Comparison of ENCODE assay signal across 10 mouse cellular contexts in genomic region chr10:93832811-93833210, GRCm38 (mm10). TPM values are rescaled to one million over a fixed set of nuclear protein-coding genes. Genes with fewer than 3 reads are reported as not detected.
A peak's percentile ranks its signal among the peaks of the same experiment; 100 is the strongest.
DNase-seq lines count a peak whose midpoint lies in the region; ATAC-seq lines count a peak whose summit lies in the region.
"Had no signal": no experiment of that assay in that cellular context is flagged by ENCODE, and none has a peak within 500 bp of the region (broad histone marks: within the 10 kb centered on the region; RNA-seq: fewer than 3 reads in every experiment).

No protein-coding gene starts in this region.

- H3K4me1 ChIP-seq in heart, embryonic 10.5 days: 0 out of 2 replicates have a peak, but pooled peaks cover 11% of the 10 kb centered on the region
- peaks cover 11% of the 10 kb centered on the region for H3K4me1 ChIP-seq in liver, embryonic 11.5 days (replicated peaks; ENCODE audit: control insufficient read depth, insufficient read depth, low read length)
- H3K4me1 ChIP-seq in hindbrain, embryonic 16.5 days (ENCODE audit: control insufficient read depth, insufficient read depth, low read depth, low read length): peaks cover 10% of the 10 kb centered on the region
- peaks cover 12% of the 10 kb centered on the region for H3K4me1 ChIP-seq in midbrain, embryonic 15.5 days

- 31% methylated on average over 9 of the region's 9 CpGs for WGBS in heart, embryonic 10.5 days
- 37% methylated on average over 9 of the region's 9 CpGs for WGBS in liver, embryonic 11.5 days
- WGBS in hindbrain, embryonic 16.5 days: 38% methylated on average over 9 of the region's 9 CpGs
- WGBS in midbrain, embryonic 15.5 days: 35% methylated on average over 9 of the region's 9 CpGs

- H3K27me3 ChIP-seq in heart, embryonic 10.5 days (ENCODE audit: insufficient read depth, poor library complexity, severe bottlenecking): peaks cover 58% of the 10 kb centered on the region
- H3K27me3 ChIP-seq in liver, embryonic 11.5 days (replicated peaks; ENCODE audit: control insufficient read depth, insufficient read depth, low read length): peaks cover 30% of the 10 kb centered on the region
- peaks cover 28% of the 10 kb centered on the region for H3K27me3 ChIP-seq in hindbrain, embryonic 16.5 days (replicated peaks; ENCODE audit: control insufficient read depth, insufficient read depth, low read length)
- peaks cover 37% of the 10 kb centered on the region for H3K27me3 ChIP-seq in midbrain, embryonic 15.5 days (replicated peaks)

- no peak overlapping the region for H3K9ac ChIP-seq in liver, embryonic 11.5 days (ENCODE audit: low read depth, low read length)
- H3K9ac ChIP-seq in hindbrain, embryonic 16.5 days (ENCODE audit: low read depth, low read length): no peak overlapping the region
- H3K9ac ChIP-seq in midbrain, embryonic 15.5 days: no peak overlapping the region

- no peak overlapping the region for H3K27ac ChIP-seq in heart, embryonic 10.5 days
- H3K27ac ChIP-seq in liver, embryonic 11.5 days (ENCODE audit: low read depth, low read length): no peak overlapping the region
- no peak overlapping the region for H3K27ac ChIP-seq in hindbrain, embryonic 16.5 days (ENCODE audit: low read depth, low read length)
- H3K27ac ChIP-seq in midbrain, embryonic 15.5 days: no peak overlapping the region
- H3K27ac ChIP-seq: macrophage had no signal

- intact Hi-C loops in heart, postnatal 25 days (cut with DNase I): no loop called here
- intact Hi-C loops in left cerebral cortex, postnatal 14 days (cut with DNase I): no loop called here

- H3K36me3 ChIP-seq in heart, embryonic 10.5 days: no peaks in the 10 kb centered on the region
- H3K36me3 ChIP-seq in liver, embryonic 11.5 days (ENCODE audit: control insufficient read depth, insufficient read depth, low read length): no peaks in the 10 kb centered on the region
- H3K36me3 ChIP-seq in hindbrain, embryonic 16.5 days (ENCODE audit: control insufficient read depth, insufficient read depth, low read length): no peaks in the 10 kb centered on the region
- no peaks in the 10 kb centered on the region for H3K36me3 ChIP-seq in midbrain, embryonic 15.5 days (replicated peaks)

- H3K4me3 ChIP-seq in heart, embryonic 10.5 days: peak overlapping the region; percentile 83; the same call in 1 of the 2 replicates
- H3K4me3 ChIP-seq in liver, embryonic 11.5 days (ENCODE audit: low read depth, low read length): peak overlapping the region; percentile 87; the same call in 1 of the 2 replicates
- H3K4me3 ChIP-seq in hindbrain, embryonic 16.5 days (ENCODE audit: low read length): no peak overlapping the region
- H3K4me3 ChIP-seq in midbrain, embryonic 15.5 days: no peak overlapping the region

- H3K9me3 ChIP-seq in heart, embryonic 10.5 days: no peaks in the 10 kb centered on the region
- no peaks in the 10 kb centered on the region for H3K9me3 ChIP-seq in liver, embryonic 11.5 days (ENCODE audit: control insufficient read depth, low read length)
- H3K9me3 ChIP-seq in hindbrain, embryonic 16.5 days (ENCODE audit: control insufficient read depth, low read length): no peaks in the 10 kb centered on the region
- no peaks in the 10 kb centered on the region for H3K9me3 ChIP-seq in midbrain, embryonic 15.5 days

- H3K4me2 ChIP-seq in liver, embryonic 11.5 days: peak overlapping the region; percentile 99
- H3K4me2 ChIP-seq in hindbrain, embryonic 16.5 days (ENCODE audit: low read length): peak overlapping the region; percentile 99
- H3K4me2 ChIP-seq in midbrain, embryonic 15.5 days: peak overlapping the region; percentile 99; the same call in 1 of the 2 replicates

- no peak for DNase-seq in heart, embryonic 10.5 days (ENCODE audit: low spot score)
- no peak for DNase-seq in heart, postnatal 25 days (ENCODE audit: low spot score)
- no peak for DNase-seq in liver, embryonic 11.5 days (ENCODE audit: low spot score)
- no peak for DNase-seq in liver
- no peak for DNase-seq in left cerebral cortex, postnatal 14 days (ENCODE audit: low spot score in 2 of 2)

- no peak for ATAC-seq in liver, embryonic 11.5 days (replicated peaks; ENCODE audit: low FRiP score)
- ATAC-seq in hindbrain, embryonic 16.5 days: no peak
- ATAC-seq in midbrain, embryonic 15.5 days (replicated peaks): no peak
- ATAC-seq in CD4-positive, CD25-positive, alpha-beta regulatory T cell, adult 4 months: no peak

RNA-seq across cellular contexts. Expression of gene Usp44, which starts 1.5 kb away (rescaled TPM):
- 1.6 and 2.0 TPM in 2 replicates for polyA plus RNA-seq in heart, embryonic 10.5 days (2016; fragmentation: Nextera tagmentation; extraction: Ambion mirVana)
- total RNA-seq in heart, postnatal 25 days (2021): not detected
- polyA plus RNA-seq in liver, embryonic 11.5 days (2014; fragmentation: Nextera tagmentation; extraction: Ambion mirVana): 4.0 and 4.3 TPM in 2 replicates
- polyA plus RNA-seq in hindbrain, embryonic 16.5 days (2015; fragmentation: Nextera tagmentation; extraction: Ambion mirVana): 0.27 and 0.29 TPM in 2 replicates
- 0.32 and 0.61 TPM in 2 replicates for polyA plus RNA-seq in midbrain, embryonic 15.5 days (2015; fragmentation: Nextera tagmentation; extraction: Ambion mirVana)
- not detected for polyA plus RNA-seq in CD4-positive, CD25-positive, alpha-beta regulatory T cell, adult 4 months (2017; shearing (Covaris generic))
- not detected for total RNA-seq in left cerebral cortex, postnatal 14 days (2021)
- total RNA-seq: left cerebral cortex, postnatal 36 days had no signal
- polyA plus RNA-seq: macrophage had no signal

Comparison
In these comparisons a context has a peak if more than half of its experiments do, and no peak if none do; other contexts are left out.
1. H3K4me3 ChIP-seq: peak in heart, embryonic 10.5 days (single experiment) and liver, embryonic 11.5 days (single experiment); none in hindbrain, embryonic 16.5 days (single experiment) and midbrain, embryonic 15.5 days (single experiment).
2. Peak in every context shown above with its lines, with median percentiles within 50 percentile points of each other: H3K4me2 ChIP-seq.